Mouse (Mus musculus) mouse trophoblast stem cell (cell line): ENCODE results near the gene Rbm7.
"Not testable (repeated sequence)": the region's sequence is repeated elsewhere in the genome, so short reads cannot be mapped to it uniquely, and the experiment has no call there.

Experiments used
- in situ Hi-C, 2 experiments: fragments of 300-500 bp; cut with MseI, MboI; formaldehyde crosslinking; loops; 2 replicates in 1 of 2; 3 replicates in 1 of 2; pipeline ENCODE4 v1.15.1; 2025

The Rbm7 gene

GRCm38 (mm10) chr9:48480411-48481213 lies 14.5 kb downstream of the Rbm7 start, which contains the start of gene Rexo2:
Rexo2 (minus strand) TSS chr9:48480623.
- in situ Hi-C loops: no loop called here

- in situ Hi-C loops: no loop called here
These were observed 15.2 kb downstream of the Rbm7 start for GRCm38 (mm10) chr9:48479838-48480410.

DNA sequence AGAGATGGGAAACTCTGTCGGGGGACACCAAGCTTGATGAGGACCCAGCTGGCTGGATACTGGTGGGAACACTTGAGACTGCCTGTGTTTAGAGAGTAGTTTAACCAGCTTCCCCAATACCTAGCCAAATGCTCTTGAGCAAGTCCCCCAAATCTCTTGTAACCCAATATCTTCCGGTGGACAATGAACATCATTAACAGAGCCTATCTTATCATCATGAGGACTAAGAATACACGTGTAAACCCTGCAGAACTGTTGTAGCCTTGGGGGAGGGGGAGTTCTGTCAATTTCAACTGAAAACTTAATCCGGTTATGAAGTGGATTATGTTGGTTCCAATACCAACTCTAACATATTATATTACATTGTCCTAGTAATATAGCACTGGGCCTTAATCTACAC lies 16.3 kb downstream of the Rbm7 start:
- in situ Hi-C loops: no loop called here

DNA sequence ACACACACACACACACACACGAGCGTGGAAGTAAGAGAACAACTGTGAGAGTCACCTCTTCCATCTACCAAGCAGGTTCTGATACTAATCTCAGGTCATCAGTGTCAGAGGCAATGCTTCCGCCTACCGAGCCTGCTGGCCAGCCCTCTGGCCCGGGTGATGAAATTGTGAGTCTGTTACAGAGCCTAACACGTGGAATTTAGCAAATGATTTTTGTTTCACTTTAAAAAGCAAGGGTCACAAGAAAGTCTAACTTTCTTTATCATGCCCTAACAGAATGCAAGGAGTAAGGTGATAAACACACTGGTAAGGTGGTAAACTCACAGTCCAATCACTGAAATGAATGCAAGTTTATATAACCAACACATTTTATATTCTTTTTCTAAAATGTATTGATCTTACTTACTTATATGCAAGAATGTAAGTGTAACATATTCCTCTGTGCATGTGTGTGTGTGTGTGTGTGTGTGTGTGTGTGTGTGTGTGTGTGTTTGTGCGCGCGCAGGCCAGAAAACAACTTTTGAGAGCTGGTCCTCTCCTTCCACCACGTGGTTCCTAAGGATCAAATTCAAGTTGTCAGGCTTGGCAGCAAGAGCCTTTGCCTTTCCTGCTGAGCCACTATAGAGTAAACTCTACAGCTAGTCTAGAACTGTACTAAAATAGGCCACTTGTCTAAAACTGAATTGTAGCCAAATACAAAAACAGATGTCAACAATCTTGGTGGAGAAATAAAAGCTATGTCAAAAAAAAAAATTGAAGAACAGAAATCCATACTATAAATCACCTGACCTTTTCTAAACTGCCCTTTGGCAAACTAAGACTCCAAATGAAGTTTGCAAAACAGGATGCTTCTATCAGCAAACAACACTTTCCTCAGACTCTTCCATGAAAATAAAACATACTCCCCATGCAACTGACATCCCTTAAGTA lies 18.6 kb downstream of the Rbm7 start:
- in situ Hi-C loops: no loop called here

DNA sequence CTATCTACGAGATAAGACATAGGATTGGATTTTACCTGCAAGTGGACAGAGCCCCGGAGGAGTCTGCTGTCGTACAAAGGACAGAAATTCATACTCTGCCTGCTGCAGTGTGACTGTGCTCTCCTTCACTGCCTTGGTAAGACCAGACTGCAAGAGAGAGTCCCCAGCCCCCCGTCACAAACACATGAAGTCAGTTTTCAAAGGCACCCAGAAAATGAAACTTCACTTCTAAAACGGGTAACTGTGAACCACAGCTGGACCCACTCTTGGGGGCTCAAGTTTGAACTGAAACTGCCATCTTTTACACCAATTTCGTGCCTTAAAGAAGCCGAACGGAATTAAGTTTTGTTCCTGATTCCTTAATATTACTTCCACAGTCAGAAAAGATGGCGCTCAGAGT lies 20.7 kb downstream of the Rbm7 start:
- in situ Hi-C loops: no loop called here

- in situ Hi-C loops: no loop called here
These were observed 22.0 kb downstream of the Rbm7 start for GRCm38 (mm10) chr9:48473131-48473530.

- in situ Hi-C loops: no loop called here
These were observed 22.6 kb downstream of the Rbm7 start for GRCm38 (mm10) chr9:48472441-48473025.

GRCm38 (mm10) chr9:48467471-48467870 lies 27.6 kb downstream of the Rbm7 start:
- in situ Hi-C loops: not testable (repeated sequence)

DNA sequence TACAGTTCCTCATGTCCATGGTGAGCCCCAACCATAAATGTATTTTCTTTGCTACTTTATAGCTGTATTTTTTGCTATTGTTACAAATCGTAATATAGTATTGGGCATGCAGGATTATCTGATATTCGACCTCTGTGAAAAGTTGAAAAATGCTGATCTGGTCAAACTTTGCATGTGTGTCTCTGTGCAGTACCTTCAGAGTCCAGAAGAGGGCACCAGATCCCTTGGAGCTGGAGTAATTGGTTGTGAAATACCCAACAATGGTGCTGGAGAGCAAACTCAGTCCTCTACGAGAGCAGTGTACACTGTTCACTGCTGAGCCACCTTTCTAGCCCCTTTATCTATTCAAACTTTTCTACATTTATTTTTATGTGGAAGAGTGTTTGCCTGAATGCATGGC lies 28.3 kb downstream of the Rbm7 start:
- in situ Hi-C loops: no loop called here

DNA sequence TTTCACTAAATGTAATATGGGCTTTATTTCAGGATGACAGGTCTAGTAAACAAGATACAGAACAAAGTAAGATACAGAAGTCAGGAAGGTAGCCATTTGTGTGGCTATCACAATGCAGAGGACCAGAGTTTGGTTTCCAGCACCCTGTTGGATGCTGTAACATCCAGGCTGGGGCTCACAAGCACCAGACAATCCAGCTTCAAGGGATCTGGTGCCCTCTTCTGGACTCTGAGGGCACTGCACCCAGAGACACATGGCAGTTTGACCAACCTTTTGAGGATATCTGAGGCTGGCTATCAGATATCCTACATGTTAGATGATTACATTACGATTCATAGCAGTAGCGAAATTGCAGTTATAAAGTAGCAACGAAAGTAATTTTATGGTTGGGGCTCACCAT lies 29.4 kb downstream of the Rbm7 start:
- in situ Hi-C loops: no loop called here

- in situ Hi-C loops: no loop called here
These were observed 33.6 kb downstream of the Rbm7 start for GRCm38 (mm10) chr9:48461545-48461944.

DNA sequence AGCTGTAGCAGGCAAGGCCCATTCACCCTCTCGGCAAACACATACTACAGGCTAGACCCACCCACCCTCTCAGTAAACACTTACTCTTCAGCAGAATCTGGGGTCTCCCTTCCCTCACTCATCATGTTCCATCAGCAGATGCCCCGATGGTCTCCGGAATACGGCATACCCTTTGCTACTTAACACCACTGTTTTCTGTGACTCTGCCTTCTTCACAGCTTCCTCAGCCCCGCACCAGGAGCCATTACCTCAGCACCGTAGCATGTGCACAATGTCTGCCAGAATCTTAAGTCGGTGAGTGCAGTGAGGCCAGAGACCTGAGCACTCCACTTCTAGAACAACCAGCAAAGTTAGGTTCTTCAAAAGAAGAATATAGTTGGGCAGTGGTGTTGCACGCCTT lies 34.4 kb downstream of the Rbm7 start:
- in situ Hi-C loops: no loop called here

GRCm38 (mm10) chr9:48459391-48459790 lies 35.7 kb downstream of the Rbm7 start:
- in situ Hi-C loops: no loop called here

- in situ Hi-C loops: no loop called here
These were observed 36.2 kb downstream of the Rbm7 start for GRCm38 (mm10) chr9:48458879-48459278.

DNA sequence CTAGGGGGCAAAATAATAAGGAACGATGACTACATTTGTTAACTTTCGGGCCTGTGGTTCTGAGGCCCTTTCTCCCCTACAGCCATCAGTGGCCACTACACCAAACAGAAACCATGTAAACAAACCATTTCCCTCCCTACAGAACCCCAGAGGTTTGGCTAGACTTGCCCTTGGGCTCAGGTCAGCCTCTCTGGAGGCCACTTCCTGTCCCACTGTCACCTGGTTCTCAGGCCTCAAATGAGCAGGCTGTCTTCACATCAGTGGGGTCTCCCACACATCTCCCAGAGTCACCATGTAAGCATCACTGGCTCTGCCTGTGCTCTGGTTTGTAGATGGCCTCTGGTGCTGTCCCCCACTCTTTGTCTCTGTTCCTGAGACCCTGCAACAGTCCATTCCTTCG lies 39.1 kb downstream of the Rbm7 start:
- in situ Hi-C loops: no loop called here

GRCm38 (mm10) chr9:48450066-48450465 lies 45.0 kb downstream of the Rbm7 start:
- in situ Hi-C loops: no loop called here

- in situ Hi-C loops: no loop called here
These were observed 47.3 kb downstream of the Rbm7 start for GRCm38 (mm10) chr9:48447783-48448209.

GRCm38 (mm10) chr9:48444821-48445220 lies 50.3 kb downstream of the Rbm7 start:
- in situ Hi-C loops: no loop called here

- in situ Hi-C loops: no loop called here
These were observed 51.2 kb downstream of the Rbm7 start for GRCm38 (mm10) chr9:48443873-48444272.
